Mouse (Mus musculus) WW6 (cell line): ENCODE data around the gene Agap1.

Source experiments
- DNase-seq: peaks from one replicate; pipeline ENCODE4 v3.0.0-alpha.2; 2013; ENCODE audit warnings: low read depth, low spot score

Agap1 gene

DNA sequence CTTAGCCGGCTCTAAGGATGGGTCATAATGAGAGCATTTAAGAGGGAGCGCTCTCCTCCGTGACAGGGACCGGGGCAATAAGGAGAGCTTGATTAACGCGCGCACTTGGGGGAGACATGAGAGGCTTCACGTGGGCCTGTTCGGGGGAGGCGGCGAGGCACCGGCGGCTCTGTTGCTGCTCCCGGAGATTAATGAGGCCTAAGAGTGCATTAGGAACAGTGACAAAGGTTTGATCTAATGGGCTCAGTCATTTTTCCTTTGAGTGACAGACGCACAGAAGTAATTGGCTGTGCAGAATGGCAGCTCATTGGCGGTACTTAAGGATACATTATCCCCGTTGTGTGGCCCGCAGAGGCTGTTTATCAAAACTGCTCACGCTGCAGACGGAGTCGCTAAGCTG, 296.3 kb downstream of the Agap1 start:
- no peak for DNase-seq

DNA sequence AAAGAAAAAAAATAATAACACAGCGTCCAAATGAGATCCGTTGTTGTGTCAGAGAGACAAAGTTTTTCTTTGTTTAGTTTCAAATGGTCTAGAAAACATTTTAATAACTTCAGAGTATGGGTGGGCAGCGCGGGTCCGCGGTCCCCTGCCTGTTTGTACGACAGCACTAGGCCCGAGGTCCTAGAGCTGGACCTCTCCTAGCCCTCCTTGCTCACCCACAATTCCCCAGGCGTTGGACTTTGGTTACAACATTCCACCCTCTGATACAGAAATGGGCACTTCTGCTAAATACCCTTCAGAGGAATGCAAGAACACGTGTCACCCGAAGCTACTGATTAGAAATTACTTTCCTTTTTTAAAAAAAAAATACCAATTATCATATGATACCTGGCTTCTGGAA, 296.7 kb downstream of the Agap1 start:
- DNase-seq: no peak

DNA sequence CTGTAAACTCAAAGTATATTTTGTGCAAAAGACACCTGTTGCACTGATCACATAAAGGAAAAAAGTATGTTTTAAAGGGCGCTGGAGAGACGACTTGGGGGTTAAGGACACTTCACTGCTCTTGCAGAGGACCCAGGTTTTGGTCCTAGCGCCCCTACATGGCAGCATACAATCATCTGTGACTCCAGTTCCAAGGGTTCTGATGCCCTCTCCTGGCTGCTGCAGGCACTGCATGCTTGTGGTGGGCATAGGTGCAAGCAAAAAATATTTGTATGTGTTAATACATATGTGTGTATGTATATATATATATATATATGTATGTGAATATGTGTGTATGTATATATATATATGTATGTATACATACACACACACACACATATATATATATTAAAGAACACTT, 298.1 kb downstream of the Agap1 start:
- no peak for DNase-seq

DNA sequence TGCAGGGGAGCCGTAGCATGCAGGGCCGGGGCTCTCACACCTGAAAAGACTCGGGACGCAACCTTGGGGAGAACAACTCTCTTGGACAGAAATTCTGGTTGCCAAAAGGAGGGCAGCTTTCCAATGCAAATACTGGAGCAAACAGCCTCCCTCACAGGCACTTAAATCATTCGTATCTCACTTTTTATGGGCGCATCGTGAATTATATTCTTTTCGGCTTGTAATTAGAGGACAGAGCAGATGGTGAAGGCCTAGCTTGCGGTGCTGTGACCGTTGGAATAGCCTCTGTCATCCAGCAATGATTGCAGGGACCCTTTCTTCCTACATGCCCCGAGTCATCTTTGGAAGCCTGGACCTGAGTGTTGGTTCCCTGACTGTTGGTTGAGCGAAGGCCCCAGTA, 300.8 kb downstream of the Agap1 start:
- DNase-seq: no peak

DNA sequence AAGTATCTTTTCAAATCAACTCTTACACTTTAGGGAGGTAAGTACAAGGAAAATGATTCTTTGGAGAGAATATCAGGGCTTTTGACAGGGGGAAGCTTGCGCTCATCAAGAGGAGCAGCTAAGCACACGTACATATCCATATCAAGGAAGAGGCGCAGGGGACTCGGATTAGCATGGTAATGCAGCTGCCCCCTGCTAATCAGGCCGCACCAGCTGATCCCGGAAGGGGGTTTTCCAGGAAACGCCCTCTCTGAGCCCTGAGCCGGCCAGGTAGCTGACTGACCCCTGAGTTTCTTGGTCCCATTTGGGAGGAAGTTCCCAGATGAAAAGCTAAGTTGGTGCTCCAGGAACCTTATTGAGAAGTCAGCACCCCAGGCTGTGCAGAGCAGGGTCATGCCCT, 301.8 kb downstream of the Agap1 start:
- DNase-seq: peak; percentile 43

DNA sequence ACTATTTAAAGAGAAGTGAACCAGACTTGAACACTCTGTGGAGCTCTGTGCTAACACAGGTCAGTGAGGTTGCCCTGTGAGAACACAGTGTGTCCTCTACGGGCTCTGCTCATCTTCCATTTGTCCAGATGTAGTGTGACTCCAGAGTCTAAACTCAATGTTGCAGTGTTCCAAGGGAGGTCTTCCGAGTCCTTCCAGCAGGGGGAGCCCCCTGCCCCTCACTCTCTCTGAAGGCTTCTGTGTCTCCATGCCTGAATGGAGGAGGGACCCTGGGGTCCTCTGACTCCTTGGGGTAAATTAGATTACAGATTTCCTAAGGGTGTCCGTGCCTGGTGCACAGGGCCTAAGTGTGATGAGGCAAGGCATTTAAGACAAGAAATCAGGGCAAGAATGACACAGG, 302.9 kb downstream of the Agap1 start:
- no peak for DNase-seq

DNA sequence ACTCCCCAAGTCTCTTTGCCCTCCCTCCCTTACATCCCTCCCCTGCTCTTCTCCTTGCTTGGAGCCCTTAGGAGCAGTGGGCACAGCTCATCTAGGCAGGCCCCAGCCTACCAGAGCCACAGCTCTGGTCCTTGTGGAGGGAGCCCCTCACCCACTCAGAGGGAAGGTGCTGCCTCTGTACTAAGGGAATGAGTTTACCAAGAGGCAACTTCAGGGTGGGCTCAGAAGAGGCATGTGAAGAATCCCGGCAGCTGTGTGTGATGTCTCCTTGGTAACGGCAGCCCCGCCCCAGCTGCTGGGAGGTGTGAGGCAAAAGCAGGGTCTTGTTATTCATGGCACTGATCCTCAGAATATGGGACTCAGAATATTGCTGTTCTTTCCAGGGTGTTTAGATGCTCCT, 309.3 kb downstream of the Agap1 start:
- DNase-seq: no peak

DNA sequence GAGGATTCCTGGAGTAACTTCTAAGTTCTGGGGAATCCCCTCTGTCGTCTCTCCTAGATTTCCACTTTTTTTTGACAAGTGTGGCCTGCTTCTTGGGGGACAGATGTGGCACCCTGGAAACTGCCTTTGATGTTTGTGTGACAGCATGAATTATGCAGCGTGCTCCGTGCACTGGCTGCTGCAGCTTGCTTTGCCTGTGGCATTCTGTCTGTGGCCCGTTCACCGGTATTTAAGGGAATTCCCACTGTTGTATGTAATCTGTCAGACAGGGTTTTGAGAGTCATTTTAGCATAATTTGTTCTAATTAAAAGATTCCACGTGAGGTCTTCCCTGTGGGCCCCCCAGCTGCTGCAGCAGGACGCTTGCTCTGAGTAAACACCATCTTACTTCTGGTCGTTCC, 312.3 kb downstream of the Agap1 start:
- DNase-seq: no peak

DNA sequence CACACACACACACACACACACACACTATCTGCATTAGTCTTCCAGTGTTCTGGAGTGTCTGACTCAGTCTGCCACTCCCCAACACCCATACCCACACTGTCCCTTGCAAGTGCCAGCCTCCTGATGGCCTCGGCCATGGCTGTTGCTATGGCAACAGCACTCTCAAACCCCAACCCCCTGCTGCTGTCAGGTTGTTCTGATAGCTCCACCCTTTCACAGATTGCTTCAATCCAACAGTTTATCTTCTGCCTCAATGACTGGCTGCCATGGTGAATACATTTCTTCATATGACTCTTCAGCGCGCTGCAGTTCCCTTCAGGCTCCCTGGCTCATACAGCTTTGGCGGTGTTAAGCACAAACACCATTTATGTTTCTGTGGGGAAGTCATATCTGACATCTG, 315.0 kb downstream of the Agap1 start:
- DNase-seq: no peak

DNA sequence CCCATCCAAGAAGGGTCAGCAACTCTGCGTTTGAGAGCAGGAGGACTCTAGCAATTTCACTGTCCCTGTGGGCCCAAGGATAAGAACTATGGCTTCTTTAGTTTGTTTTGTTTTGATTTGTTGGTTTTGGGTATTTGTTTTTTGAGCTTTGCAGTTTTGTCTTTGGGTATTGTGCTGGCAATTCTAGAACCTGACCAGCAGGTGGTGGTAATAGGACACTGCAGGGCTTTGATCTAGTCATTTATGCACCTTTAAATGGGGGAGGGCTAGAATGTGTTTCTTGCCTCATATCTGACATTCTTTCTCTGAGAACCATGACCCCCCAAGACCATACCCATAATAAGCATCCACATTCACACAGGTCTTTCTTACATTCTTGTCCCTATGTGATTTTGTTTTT, 315.7 kb downstream of the Agap1 start:
- DNase-seq: no peak

DNA sequence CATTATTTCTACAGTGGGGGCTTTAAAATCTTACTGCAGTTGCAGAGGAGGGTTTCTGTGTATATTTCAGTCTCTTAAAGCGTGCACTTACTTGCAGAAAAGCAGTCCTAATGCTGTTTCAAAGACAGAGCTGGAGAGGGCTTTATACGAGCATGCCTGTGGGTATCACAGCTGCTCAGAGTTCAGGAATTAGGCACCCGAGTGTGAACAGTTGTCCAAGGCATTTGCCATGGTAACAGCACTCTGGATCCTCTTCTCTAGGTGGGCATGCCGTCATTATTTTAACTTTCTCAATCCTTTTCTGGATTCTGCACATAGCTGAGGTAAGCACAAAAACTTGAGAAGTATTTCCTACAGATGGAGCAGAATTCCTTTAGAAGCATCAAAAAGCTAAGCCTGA, 321.1 kb downstream of the Agap1 start:
- no peak for DNase-seq

DNA sequence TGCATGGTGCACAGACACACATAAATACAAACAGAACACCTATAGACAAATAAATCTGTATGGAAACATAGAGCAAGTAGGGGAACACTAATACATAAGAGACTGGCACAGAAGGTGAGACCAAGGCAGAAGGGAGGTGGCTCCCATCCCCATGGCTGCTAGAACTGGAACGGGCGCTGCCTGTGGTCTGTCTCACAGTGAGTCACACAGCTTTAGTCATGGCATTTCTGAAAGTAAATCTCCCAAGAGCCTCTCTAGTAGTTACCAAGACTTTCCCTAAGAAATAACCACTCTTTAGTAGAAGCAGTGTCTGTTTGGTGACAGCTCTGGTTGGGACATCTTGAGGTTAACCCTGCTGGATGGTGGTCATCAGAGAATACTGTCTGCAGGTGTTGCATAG, 326.1 kb downstream of the Agap1 start:
- no peak for DNase-seq

DNA sequence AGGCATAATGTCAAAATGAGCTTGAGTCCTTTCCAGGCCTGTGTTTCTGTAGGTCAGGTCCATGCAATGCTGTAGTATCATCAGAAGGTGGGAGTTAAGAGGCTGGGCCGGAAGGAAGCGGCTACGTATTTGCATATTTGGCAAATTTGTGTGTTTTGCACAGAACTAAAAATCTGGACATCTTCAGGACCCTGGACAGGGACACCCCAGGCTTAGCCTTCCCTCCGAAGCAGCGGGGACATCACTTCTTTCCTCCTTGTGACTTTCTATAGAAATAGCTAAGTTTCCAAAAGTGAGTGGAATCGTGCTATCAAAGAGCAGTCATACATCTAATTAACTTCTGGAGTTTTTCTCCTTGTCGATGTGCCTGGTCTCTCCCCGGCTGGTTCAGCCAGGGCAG, 327.3 kb downstream of the Agap1 start:
- no peak for DNase-seq

DNA sequence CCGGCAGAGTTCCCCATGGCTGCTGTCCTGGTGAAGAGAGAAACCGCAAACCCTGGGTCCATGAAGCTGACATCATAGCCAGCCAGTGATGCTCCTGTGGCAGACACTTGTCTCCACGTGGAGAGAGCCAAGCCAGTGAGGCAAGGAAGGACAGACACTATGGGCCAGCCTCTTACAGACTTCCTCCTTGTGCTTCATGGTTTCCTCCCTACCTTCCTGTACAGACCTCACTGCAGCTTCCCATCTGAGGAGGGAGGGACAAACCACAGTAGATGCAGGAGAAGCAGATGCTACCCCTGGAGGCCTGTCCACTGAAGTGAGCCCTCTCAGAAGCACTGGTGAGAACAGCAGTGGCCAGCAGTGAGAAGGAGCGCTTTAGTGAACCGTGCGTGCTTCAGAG, 332.2 kb downstream of the Agap1 start:
- DNase-seq: no peak

DNA sequence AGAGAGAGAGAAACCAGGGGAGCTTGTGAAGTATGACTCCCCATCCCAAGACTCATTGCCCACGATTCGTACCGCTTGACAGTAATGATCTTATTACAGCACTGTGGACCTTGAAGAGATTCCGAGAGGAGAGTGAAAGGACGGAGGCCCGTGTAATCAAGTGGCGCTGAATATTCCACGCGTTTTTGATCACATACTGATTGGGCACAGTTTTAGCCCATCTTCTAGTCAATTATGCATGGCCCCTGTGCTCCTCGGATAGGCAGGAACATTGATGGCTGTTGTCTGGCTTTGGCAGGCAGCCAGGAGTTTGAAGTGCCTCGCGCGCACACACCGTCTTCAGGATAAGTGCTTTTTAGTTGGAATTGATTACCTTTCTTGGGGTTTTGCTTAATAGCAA, 344.1 kb downstream of the Agap1 start:
- DNase-seq: no peak

DNA sequence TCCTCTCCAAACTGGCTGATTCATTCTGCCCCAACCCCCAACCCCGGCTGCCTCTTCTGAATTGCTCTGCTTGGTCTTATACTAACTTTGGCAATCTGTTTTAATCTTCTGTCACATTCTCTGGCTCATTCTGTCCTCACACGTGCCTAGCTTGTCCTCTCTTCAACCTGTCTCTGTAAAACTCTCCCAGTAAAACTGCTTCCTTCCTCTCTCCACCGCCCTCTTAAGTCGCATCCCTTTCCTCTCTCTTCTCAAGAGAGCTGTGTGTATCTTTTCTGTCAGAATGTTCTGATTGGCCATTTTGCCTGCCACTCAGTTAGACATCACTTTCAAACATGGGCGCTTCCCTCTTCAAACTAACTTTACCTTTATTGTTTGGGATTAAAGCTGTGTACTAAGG, 346.9 kb downstream of the Agap1 start:
- no peak for DNase-seq

DNA sequence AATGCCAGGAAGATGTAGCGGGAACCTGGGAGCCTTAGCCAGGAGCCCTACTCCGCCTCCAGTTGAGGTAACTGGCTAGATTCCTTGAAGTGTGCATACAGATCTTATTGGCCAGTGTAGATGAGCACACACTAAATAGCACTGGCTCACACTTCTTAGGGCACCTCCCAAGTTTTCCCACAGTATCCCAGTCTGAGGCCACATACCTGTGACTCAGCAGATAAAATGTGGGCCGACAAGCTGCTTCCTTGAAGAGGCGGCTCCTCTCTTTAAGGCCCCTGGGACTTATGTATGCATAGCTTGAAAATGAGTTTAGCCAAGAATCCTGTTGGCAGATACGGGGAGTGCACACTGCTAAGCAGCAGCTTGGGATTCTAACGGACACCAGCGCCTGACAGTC, 350.4 kb downstream of the Agap1 start:
- DNase-seq: no peak

DNA sequence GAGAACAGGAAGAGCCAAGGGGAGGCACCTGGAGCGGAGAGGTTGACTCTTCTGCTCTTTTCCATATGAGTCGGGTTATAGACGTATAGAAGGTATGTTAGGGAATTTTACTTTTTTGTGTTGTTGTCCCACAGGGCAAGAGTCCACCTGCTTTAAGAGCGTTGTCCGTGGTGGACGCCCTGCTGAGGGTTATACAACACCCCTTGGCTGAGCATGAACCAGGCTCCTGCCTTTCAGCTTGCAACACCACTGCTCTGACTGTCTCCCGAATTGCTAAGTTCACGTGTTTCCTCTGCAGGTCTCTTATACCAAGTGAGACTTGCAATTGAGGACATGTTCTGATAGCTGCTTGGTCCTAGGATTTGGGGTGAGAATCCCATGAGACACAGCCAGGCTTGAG, 358.2 kb downstream of the Agap1 start:
- DNase-seq: no peak

DNA sequence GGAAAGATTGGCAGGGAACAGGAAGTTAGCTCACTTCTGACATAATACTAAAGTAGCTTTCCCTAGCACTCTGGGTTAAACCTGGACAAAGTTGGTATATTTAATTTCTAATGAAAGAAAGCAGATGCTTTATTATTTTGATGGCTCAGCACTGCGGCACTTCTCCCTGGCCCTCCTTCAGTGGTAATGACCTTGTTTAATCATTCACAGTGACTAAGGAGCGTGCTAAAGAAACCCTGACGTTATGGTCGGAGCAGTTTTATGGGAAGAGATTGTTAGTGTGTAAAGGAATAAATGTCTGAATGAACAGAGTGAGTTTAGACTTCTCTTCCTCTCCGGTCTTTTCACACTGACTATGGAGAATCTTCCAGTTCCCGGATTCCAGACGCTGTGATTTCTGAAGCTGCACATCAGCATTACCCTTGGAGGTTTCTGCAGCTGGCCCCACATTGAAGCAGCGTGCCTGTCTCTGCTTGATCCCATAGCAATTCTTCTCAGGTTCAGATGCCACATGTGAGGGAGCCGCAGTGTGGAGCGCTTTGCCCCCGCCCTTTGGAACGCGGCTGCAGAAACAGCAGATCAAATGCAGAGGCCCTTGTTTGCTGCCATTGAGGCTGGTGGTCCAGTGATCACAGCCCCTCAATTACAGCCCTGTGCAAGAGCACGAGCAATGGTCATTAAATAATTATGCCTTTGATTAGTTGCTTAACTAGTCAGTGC, 362.0 kb downstream of the Agap1 start:
- DNase-seq: no peak

DNA sequence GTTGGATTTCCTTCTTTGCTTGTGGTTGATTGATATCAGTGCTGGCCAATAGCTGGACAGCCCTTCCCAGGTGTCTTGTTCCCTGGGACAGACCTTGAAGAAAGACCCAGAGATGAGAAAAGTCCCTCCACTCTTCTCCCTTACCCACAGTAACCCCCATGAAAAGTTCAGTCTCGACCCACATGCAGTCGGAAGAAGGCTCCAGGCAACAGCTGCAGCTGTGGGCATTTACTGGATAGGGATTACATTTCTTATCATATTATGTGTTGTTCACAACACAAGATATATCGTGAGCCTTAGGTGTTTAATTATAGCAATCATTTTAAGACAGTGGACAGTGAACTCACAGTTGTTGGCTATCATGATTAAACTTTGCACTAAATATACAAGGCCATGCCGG, 367.2 kb downstream of the Agap1 start:
- DNase-seq: no peak

DNA sequence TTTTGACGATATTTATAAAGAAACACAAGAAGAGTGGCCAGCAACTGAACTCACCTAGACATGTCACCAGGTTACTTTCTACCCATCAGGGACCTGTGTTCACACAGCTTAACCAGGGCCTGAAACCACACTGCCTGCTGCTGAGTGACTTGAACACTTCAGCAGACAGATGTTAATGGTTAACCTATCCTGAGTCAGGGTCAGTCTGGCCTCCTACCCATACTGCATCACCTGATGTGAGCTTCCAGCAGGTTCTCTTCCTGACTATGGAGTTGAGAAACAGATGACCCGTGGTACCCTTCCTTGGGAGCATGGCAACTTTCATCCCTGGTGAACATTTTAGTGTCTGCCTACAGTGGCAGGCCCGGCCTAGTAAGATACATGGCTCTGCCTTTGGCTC, 367.8 kb downstream of the Agap1 start:
- DNase-seq: no peak

DNA sequence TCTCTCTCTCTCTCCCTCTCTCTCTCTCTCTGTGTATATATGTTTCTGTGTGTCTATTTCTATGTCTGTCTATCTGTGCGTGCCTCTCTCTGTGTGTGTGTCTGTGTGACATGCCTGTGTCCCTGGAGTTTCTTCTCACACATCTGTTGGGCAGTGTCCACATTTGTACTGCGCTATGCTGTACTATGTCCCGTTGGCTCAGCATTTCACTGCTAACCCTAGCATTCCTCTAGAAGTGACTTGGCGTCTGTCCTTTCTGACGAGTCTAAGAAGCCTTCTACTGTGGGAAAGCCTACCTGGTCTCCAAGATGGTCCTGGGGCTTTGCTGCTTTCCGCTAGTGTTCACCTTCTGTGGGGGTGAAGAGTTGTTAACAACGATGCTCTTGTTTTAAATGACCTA, 368.4 kb downstream of the Agap1 start:
- no peak for DNase-seq

DNA sequence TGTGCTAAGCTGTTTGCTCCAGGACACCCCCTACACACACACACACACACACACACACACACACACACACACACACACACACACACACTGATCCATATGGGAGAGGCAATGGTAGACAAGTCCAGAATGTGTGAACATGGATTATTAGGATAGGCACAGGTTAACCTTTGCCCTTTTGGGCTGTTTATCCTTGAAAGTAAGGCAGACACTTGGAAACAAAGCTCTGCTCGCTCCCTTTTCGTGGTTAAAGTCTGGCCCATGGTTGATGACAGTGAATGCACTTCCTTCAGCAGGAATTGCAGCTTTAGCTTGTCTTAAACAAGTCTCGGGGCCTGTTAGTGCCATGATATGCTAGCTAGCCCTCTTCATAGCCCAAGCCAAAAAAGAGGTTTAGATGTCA, 372.4 kb downstream of the Agap1 start:
- no peak for DNase-seq

DNA sequence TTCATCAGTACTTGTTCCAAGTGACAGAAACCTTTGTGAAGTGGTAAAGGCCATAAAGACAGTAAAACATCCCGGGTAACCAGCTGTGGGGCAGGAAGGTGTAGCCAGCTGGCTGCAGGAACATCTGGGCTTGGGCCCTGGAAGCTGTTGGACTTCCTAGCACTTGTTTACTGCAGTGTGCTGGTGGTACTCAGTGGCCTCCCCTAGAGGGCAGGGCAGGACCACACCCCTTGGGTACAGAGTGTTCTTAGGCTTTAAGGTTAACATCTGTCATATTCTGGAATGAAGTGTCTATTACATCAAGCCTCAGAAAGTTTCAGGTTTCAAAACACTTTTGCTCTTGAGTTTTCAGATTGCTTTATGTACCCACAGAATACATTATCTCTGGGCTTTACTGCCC, 376.5 kb downstream of the Agap1 start:
- DNase-seq: no peak
